Mouse (Mus musculus) CH12.LX (cell line): Measurements from ENCODE around the gene Babam2.

Experiments used
- CTCF ChIP-seq, 2 experiments: IDR thresholded peaks in 1 of 2; conservative IDR thresholded peaks in 1 of 2; 2 replicates each; pipeline ENCODE4 v1.5.1; 2011 to 2012; ENCODE audit warnings: low read depth in 2 of 2, low read length in 2 of 2, improper control_type of control experiment in 1 of 2, inconsistent platforms in 1 of 2, mild to moderate bottlenecking in 1 of 2, moderate library complexity in 1 of 2
- EP300 ChIP-seq: IDR thresholded peaks from 2 replicates; pipeline ENCODE4 v1.6.1; 2011; ENCODE audit warnings: low read length, improper control_type of control experiment
- POLR2A ChIP-seq: IDR thresholded peaks from 2 replicates; pipeline ENCODE4 v1.6.1; 2011; ENCODE audit warnings: low read depth, mild to moderate bottlenecking, improper control_type of control experiment, low read length
- POLR2AphosphoS2 ChIP-seq: IDR thresholded peaks from 2 replicates; pipeline ENCODE4 v1.6.1; 2011; ENCODE audit warnings: low read depth, low read length, improper control_type of control experiment
- SIN3A ChIP-seq: IDR thresholded peaks from 2 replicates; pipeline ENCODE4 v1.6.1; 2012; ENCODE audit warnings: low read length, improper control_type of control experiment, inconsistent platforms
- USF2 ChIP-seq: conservative IDR thresholded peaks from 2 replicates; pipeline ENCODE4 v1.6.1; 2011; ENCODE audit warnings: low read depth, low read length, improper control_type of control experiment

DNA sequence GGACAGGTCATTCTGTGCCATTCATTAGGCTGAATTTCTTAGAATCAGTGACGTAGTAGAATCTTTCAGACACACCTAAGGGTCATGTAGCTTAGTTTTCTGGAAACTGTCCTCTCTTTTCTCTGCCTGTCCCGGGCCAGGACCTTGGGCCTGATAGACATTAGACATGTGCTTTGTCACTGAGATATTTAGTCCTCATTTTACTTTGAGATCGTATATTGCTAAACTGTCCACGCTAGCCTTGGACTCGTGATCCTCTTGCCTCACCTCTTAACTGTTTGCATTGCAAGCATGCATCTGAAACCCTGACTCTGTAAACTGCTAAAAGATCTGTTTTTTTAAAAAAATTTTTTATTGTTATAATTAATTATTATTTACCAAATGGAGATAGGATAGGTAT, 74.0 kb downstream of the Babam2 start:
- TF ChIP-seq CTCF (conservative IDR thresholded peaks at IDR 0.05 in 1 of 2, IDR thresholded peaks at IDR 0.05 in 1 of 2; ENCODE audit: low read depth in 2 of 2, low read length in 2 of 2) (no peak), USF2 (no peak), POLR2A (no peak), EP300 (no peak), SIN3A (no peak), POLR2AphosphoS2 (no peak)
